Mouse (Mus musculus) layer of hippocampus, adult 8-10 months (tissue): ENCODE data around the gene Lhx6. TPM values are rescaled to one million over a fixed set of nuclear protein-coding genes. Genes with fewer than 3 reads are reported as not detected.
A peak's percentile ranks its signal among the peaks of the same experiment; 100 is the strongest.

ENCODE experiments used
- DNase-seq, 2 experiments: peaks; one replicate each; pipeline ENCODE4 v3.0.0; 2022; ENCODE audit warnings: low spot score in 2 of 2
- total RNA-seq, 4 experiments: library from RNA; stranded (reverse); gene quantifications; 2 replicates each; pipeline ENCODE4 v1.2.4; 2022

Gene Lhx6
- total RNA-seq, 4 experiments from 2014 or later: 14.8 to 19.9 (median 17.0) TPM

GRCm38 (mm10) chr2:36093914-36094475 lies 11.2 kb downstream of the Lhx6 start:
- no peak for DNase-seq

GRCm38 (mm10) chr2:36093301-36093700 lies 11.9 kb downstream of the Lhx6 start:
- DNase-seq: no peak

GRCm38 (mm10) chr2:36092748-36093147 lies 12.5 kb downstream of the Lhx6 start:
- no peak for DNase-seq

- no peak for DNase-seq
Measured at GRCm38 (mm10) chr2:36090853-36091741, 14.1 kb downstream of the Lhx6 start.

GRCm38 (mm10) chr2:36089190-36089589 lies 16.0 kb downstream of the Lhx6 start:
- no peak for DNase-seq

- no peak for DNase-seq
Measured at GRCm38 (mm10) chr2:36085041-36085440, 20.2 kb downstream of the Lhx6 start.

GRCm38 (mm10) chr2:36082802-36083580 lies 22.2 kb downstream of the Lhx6 start:
- no peak for DNase-seq

GRCm38 (mm10) chr2:36081446-36081845 lies 23.8 kb downstream of the Lhx6 start:
- DNase-seq: no peak

GRCm38 (mm10) chr2:36077160-36077761 lies 27.9 kb downstream of the Lhx6 start:
- no peak for DNase-seq

- no peak for DNase-seq
Measured at GRCm38 (mm10) chr2:36075210-36075609, 30.0 kb downstream of the Lhx6 start.

- DNase-seq: no peak
Measured at GRCm38 (mm10) chr2:36073781-36074180, 31.4 kb downstream of the Lhx6 start.

- no peak for DNase-seq
Measured at GRCm38 (mm10) chr2:36071660-36072305, 33.4 kb downstream of the Lhx6 start.

- no peak for DNase-seq
Measured at GRCm38 (mm10) chr2:36067132-36067531, 38.1 kb downstream of the Lhx6 start.

GRCm38 (mm10) chr2:36061409-36061808 lies 43.8 kb downstream of the Lhx6 start:
- DNase-seq: no peak

- DNase-seq: no peak
Measured at GRCm38 (mm10) chr2:36056248-36056647, 49.0 kb downstream of the Lhx6 start.

GRCm38 (mm10) chr2:36053249-36053648 lies 52.0 kb downstream of the Lhx6 start:
- peak in 1 of 2 experiments; percentile 15 for DNase-seq

- no peak for DNase-seq
Measured at GRCm38 (mm10) chr2:36049567-36049954, 55.6 kb downstream of the Lhx6 start.

GRCm38 (mm10) chr2:36048748-36049566 lies 56.3 kb downstream of the Lhx6 start, which contains the start of the genes Ndufa8 and Morn5:
Ndufa8 (minus strand) TSS chr2:36049406.
Morn5 (plus strand) TSS chr2:36049458.
- peak; percentile 96 to 97 for DNase-seq

- no peak for DNase-seq
Measured at GRCm38 (mm10) chr2:36048164-36048563, 57.0 kb downstream of the Lhx6 start.

GRCm38 (mm10) chr2:36040872-36041271 lies 64.3 kb downstream of the Lhx6 start:
- DNase-seq: no peak
